Mouse (Mus musculus) stomach, embryonic 16.5 days (tissue): ENCODE data around the gene Allc. TPM values are rescaled to one million over a fixed set of nuclear protein-coding genes. Genes with fewer than 3 reads are reported as not detected.

Experiments
- ATAC-seq: fragments of 200-750 bp; cut with Nextera tagmentation; 2 replicates; pipeline ENCODE4 v1.8.0; 2017; ENCODE audit warnings: moderate number of reproducible peaks, moderate TSS enrichment; ENCODE audit not compliant: insufficient read depth, low FRiP score
- H3K27ac ChIP-seq: fragments of 300-500 bp; sonication (generic); 2 replicates; pipeline ENCODE4 v1.5.1; 2014; ENCODE audit warnings: low read length
- H3K27me3 ChIP-seq: fragments of 300-500 bp; sonication (generic); 2 replicates; pipeline ENCODE4 v1.6.1; 2014; ENCODE audit warnings: low read length, control low read depth, mixed read lengths; ENCODE audit not compliant: control insufficient read depth, insufficient read depth
- H3K36me3 ChIP-seq: fragments of 300-500 bp; sonication (generic); 2 replicates; pipeline ENCODE4 v1.6.1; 2014; ENCODE audit warnings: low read length; ENCODE audit not compliant: control insufficient read depth, insufficient read depth
- H3K4me1 ChIP-seq: fragments of 300-500 bp; sonication (generic); 2 replicates; pipeline ENCODE4 v1.6.1; 2014; ENCODE audit warnings: low read length, control low read depth, mixed read lengths; ENCODE audit not compliant: control insufficient read depth, insufficient read depth
- H3K4me2 ChIP-seq: fragments of 300-500 bp; sonication (generic); 2 replicates; pipeline ENCODE4 v1.6.1; 2014; ENCODE audit warnings: low read depth, low read length, mixed read lengths
- H3K4me3 ChIP-seq: fragments of 300-500 bp; sonication (generic); replicated peaks from 2 replicates; pipeline ENCODE4 v1.5.1; 2014; ENCODE audit warnings: mild to moderate bottlenecking, low read length
- H3K9ac ChIP-seq: fragments of 300-500 bp; sonication (generic); 2 replicates; pipeline ENCODE4 v1.6.1; 2014; ENCODE audit warnings: low read length
- H3K9me3 ChIP-seq: fragments of 300-500 bp; sonication (generic); replicated peaks from 2 replicates; pipeline ENCODE4 v1.6.1; 2016; ENCODE audit warnings: low read length, control low read depth; ENCODE audit not compliant: control insufficient read depth
- WGBS: fragments of 180-500 bp; shearing (Covaris S2); extraction: QIAGEN DNeasy Blood & Tissue Kit; methylation state at CpG from one replicate; pipeline ENCODE4 v1.1.7; 2014; 5-methylcytosine and 5-hydroxymethylcytosine counted together
- polyA plus RNA-seq: library from polyadenylated mRNA; unstranded; fragments of >200 nt; fragmentation: Nextera tagmentation; extraction: Ambion mirVana; gene quantifications from 2 replicates; pipeline ENCODE4 v1.2.1, GENCODE M21; 2015

The Allc gene
- polyA plus RNA-seq = not detected in 2 replicates

GRCm38 (mm10) chr12:28582423-28582822 is at the start of gene Allc:
Allc (minus strand) TSS chr12:28582523.
- Histone ChIP-seq H3K4me2 (no peak within 1 kb of the TSS), H3K27me3 (no peaks in the 10 kb centered on the region)

DNA sequence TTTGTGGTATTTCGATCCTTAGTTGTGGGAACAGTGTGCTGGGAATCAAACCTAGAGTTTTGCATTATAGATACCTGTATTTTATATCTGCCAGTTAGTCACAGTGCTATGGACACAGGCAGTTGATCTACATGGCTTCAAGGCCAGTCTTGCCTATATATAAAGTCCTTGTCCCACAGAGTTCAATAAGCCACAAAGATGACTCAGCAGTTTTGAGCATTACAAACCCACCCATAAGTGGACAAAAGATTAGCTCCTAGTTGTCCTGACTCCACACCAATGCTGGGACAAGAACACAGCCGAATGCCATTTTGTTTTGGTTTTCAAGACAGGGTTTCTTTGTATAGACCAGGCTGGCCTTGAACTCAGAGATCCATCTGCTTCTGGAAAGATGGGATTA is 46.1 kb upstream of the Allc start:
- Histone ChIP-seq H3K4me2 (no peak overlapping the region), H3K9ac (no peak overlapping the region), H3K36me3 (peaks cover 30% of the 10 kb centered on the region), H3K4me3 (no peak overlapping the region), H3K9me3 (no peaks in the 10 kb centered on the region), H3K4me1 (peaks cover 5% of the 10 kb centered on the region), H3K27ac (no peak overlapping the region), H3K27me3 (no peaks in the 10 kb centered on the region)
- no peak for ATAC-seq
- WGBS = 90% methylated on average over 2 of the region's 2 CpGs

More at GRCm38 (mm10) chr12:28582423-28582822, at the start of gene Allc:
- H3K9me3 ChIP-seq = no peaks in the 10 kb centered on the region
- no peak within 1 kb of the TSS for H3K9ac ChIP-seq
- H3K4me3 ChIP-seq = no peak within 1 kb of the TSS
- 68% methylated on average over 8 of the region's 8 CpGs for WGBS
- no peak within 1 kb of the TSS for H3K27ac ChIP-seq
- H3K4me1 ChIP-seq = no peaks in the 10 kb centered on the region
- no peaks in the 10 kb centered on the region for H3K36me3 ChIP-seq
- ATAC-seq = no peak

DNA sequence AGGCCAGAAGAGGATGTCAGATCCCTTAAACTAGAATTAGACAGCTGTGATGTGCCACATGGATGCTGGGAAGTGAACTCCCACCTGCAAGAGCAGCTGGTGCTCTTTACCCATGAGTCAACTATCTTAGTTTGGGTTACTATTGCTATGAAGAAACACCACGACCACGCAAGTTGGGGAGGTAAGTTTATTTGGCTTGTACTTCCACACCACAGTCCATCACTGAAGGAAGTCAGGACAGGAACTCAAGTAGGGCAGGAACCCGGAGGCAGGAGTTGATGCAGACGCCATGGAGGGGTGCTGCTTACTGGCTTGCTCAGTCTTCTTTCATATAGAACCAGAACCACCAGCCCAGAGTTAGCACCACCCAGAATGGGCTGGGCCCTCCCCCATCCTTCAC is 44.8 kb upstream of the Allc start:
- Histone ChIP-seq H3K27ac (no peak overlapping the region), H3K4me2 (no peak overlapping the region), H3K27me3 (no peaks in the 10 kb centered on the region), H3K4me1 (peaks cover 6% of the 10 kb centered on the region), H3K9me3 (no peaks in the 10 kb centered on the region), H3K36me3 (peaks cover 17% of the 10 kb centered on the region), H3K4me3 (no peak overlapping the region), H3K9ac (no peak overlapping the region)
- 55% methylated on average over 4 of the region's 4 CpGs for WGBS
- no peak for ATAC-seq

DNA sequence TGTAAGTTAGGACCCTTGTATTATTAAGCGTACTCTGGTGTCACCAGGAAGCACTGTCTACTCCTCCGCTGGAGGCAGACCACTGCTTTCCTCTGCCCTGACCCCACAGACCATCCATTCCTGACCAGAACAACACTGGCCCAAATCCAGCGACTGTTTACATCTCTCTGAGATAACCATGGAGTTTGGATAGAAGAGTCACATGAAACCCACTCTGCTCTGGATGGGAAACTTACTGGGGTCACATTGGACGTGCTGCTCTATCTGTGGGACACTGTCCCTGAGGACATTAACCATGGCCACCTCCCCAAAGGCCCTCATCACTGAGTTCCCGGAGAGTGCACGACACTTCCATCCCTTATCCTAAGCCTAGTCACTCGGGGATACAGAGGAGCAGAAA is 43.1 kb upstream of the Allc start:
- Histone ChIP-seq H3K4me3 (no peak overlapping the region), H3K27me3 (no peaks in the 10 kb centered on the region), H3K27ac (no peak overlapping the region), H3K4me1 (peaks cover 16% of the 10 kb centered on the region), H3K9ac (no peak overlapping the region), H3K9me3 (no peaks in the 10 kb centered on the region), H3K36me3 (peaks cover 9% of the 10 kb centered on the region; the same call in 1 of the 2 replicates), H3K4me2 (no peak overlapping the region)
- ATAC-seq = no peak
- 72% methylated on average over 7 of the region's 7 CpGs for WGBS

DNA sequence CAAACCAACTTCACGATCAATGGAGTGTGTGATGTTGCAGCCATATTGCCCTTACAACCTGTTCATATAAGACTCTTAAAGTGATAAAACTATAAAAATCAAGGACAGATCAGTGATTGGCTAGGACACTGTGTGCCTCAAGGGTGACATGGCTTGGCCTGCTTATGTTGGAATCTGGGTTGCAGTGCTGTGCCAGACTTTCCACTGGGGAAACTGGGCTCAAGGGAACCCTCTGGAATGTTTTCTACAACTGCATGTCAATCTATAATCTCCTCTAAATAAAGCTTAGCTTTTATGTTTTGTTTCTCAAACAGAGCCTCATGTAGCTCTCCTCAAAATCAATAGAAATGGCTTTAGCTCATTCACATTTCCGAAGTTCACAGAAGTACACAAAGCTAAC is 41.9 kb upstream of the Allc start:
- H3K9ac ChIP-seq = no peak overlapping the region
- H3K9me3 ChIP-seq = no peaks in the 10 kb centered on the region
- H3K27me3 ChIP-seq = no peaks in the 10 kb centered on the region
- ATAC-seq = no peak
- H3K4me1 ChIP-seq = peaks cover 16% of the 10 kb centered on the region
- H3K27ac ChIP-seq = no peak overlapping the region
- 76% methylated on average over 2 of the region's 2 CpGs for WGBS
- H3K4me3 ChIP-seq = no peak overlapping the region
- H3K36me3 ChIP-seq = peaks cover 3% of the 10 kb centered on the region; the same call in 1 of the 2 replicates
- H3K4me2 ChIP-seq = no peak overlapping the region

GRCm38 (mm10) chr12:28623195-28623594 is 40.9 kb upstream of the Allc start, which contains the start of gene Colec11:
Colec11 (minus strand) TSS chr12:28623377.
- H3K27me3 ChIP-seq = no peaks in the 10 kb centered on the region
- H3K9me3 ChIP-seq = no peaks in the 10 kb centered on the region
- 31% methylated on average over 5 of the region's 5 CpGs for WGBS
- peaks cover 16% of the 10 kb centered on the region for H3K4me1 ChIP-seq
- 0 out of 2 replicates have a peak within 1 kb of the TSS, but pooled peaks have one; percentile 3 for H3K4me2 ChIP-seq
- no peak within 1 kb of the TSS for H3K4me3 ChIP-seq
- H3K27ac ChIP-seq = no peak within 1 kb of the TSS; the same call in 1 of the 2 replicates
- no peaks in the 10 kb centered on the region for H3K36me3 ChIP-seq
- ATAC-seq = peak; percentile 31; the same call in 1 of the 2 replicates
- H3K9ac ChIP-seq = no peak within 1 kb of the TSS

DNA sequence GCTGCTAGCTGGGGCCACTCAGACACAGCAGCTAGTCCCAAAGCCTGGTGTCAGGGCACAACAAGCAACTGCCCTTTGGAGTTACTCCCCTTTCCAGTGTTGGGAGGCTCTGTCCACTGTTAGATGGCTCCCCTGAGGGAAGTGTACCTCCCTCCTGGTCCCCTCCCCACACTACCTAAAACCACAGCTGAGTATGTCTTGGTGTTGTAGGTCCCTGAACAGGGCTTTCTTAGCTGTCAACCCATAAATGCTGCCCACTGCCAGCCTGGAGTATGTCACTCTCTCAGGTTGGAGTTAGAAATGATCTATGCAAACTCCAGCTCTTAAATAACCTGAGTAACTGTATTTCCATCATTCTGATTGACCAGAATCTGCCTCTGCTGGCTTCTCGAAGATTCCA is 40.3 kb upstream of the Allc start:
- H3K9ac ChIP-seq = no peak overlapping the region
- no peaks in the 10 kb centered on the region for H3K27me3 ChIP-seq
- no peaks in the 10 kb centered on the region for H3K9me3 ChIP-seq
- peaks cover 16% of the 10 kb centered on the region for H3K4me1 ChIP-seq
- no peak for ATAC-seq
- H3K27ac ChIP-seq = no peak overlapping the region; the same call in 1 of the 2 replicates
- no peaks in the 10 kb centered on the region for H3K36me3 ChIP-seq
- H3K4me2 ChIP-seq = no peak overlapping the region
- 53% methylated on average over 1 of the region's 1 CpGs for WGBS
- no peak overlapping the region for H3K4me3 ChIP-seq

GRCm38 (mm10) chr12:28622167-28622532 is 39.8 kb upstream of the Allc start:
- Histone ChIP-seq H3K4me3 (no peak overlapping the region), H3K36me3 (no peaks in the 10 kb centered on the region), H3K4me2 (0 out of 2 replicates have a peak overlapping the region, but pooled peaks have one; percentile 3), H3K9ac (no peak overlapping the region), H3K9me3 (no peaks in the 10 kb centered on the region), H3K4me1 (peaks cover 16% of the 10 kb centered on the region), H3K27ac (no peak overlapping the region; the same call in 1 of the 2 replicates), H3K27me3 (no peaks in the 10 kb centered on the region)
- ATAC-seq = no peak
- WGBS = 25% methylated on average over 5 of the region's 5 CpGs

DNA sequence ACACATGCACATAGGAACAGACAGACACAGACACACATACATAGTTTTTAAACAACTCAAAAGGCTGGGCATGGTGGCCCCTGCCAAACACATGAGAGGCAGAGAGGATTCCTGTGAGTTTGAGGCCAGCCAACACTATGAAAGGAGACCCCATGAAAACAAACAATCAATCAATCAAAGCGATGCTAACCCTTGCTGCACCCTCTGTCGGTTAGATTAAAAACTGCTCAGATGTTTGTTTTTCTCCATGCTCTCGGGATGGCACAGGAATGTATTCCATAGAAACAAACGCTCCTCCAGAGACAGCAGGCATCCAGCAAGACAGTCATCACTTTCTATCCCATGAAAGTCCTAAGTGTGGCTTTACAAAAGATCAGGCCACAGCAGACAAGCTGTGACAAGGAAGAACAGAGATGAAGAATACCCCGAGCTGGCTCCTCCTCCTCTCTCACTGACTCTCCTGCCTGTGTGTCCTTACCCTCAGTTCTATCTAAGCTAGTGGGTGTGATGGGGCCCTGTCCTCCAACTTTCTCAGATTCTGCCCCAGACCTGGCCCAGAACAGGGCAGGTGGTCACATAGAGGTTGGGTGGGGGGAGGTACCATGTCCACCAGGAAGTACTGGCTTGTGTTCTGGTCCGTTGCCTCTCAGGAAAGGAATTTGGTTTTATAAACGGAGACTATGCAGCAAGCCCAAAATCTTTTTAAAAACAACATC is 39.3 kb upstream of the Allc start:
- no peak for ATAC-seq

More for the DNA sequence above, 39.3 kb upstream of the Allc start:
- no peak overlapping the region for H3K27ac ChIP-seq
- H3K27me3 ChIP-seq = no peaks in the 10 kb centered on the region
- H3K9me3 ChIP-seq = no peaks in the 10 kb centered on the region
- H3K9ac ChIP-seq = no peak overlapping the region
- no peak overlapping the region for H3K4me3 ChIP-seq
- peaks cover 16% of the 10 kb centered on the region for H3K4me1 ChIP-seq
- 7% methylated on average over 7 of the region's 7 CpGs for WGBS
- H3K36me3 ChIP-seq = no peaks in the 10 kb centered on the region
- 0 out of 2 replicates have a peak overlapping the region, but pooled peaks have one; percentile 3 for H3K4me2 ChIP-seq
